Mouse (Mus musculus) heart, adult 2 months (tissue): ENCODE measurements around the gene Slc25a26. TPM values are rescaled to one million over a fixed set of nuclear protein-coding genes. Genes with fewer than 3 reads are reported as not detected.
A peak's percentile ranks its signal among the peaks of the same experiment; 100 is the strongest.

ENCODE experiments used
- DNase-seq, 2 experiments: peaks; one replicate each; pipeline ENCODE4 v3.0.0; 2021
- H3K27ac ChIP-seq: fragments of 200-600 bp; 2 replicates; pipeline ENCODE4 v1.8.1; 2022
- H3K27me3 ChIP-seq: fragments of 200-500 bp; 2 replicates; pipeline ENCODE4 v1.6.1; 2012; ENCODE audit warnings: mild to moderate bottlenecking, low read length, inconsistent platforms, mixed read lengths; ENCODE audit not compliant: control insufficient read depth, insufficient read depth
- H3K36me3 ChIP-seq: fragments of 200-500 bp; 2 replicates; pipeline ENCODE4 v1.6.1; 2012; ENCODE audit warnings: low read length, inconsistent platforms; ENCODE audit not compliant: control insufficient read depth, insufficient read depth
- H3K4me1 ChIP-seq: fragments of 200-500 bp; 2 replicates; pipeline ENCODE4 v1.6.1; 2011; ENCODE audit warnings: low read length; ENCODE audit not compliant: control insufficient read depth, insufficient read depth
- H3K4me3 ChIP-seq: fragments of 200-600 bp; 2 replicates; pipeline ENCODE4 v1.8.1; 2022
- H3K79me2 ChIP-seq: fragments of 200-500 bp; replicated peaks from 2 replicates; pipeline ENCODE4 v1.6.1; 2012; ENCODE audit warnings: mild to moderate bottlenecking, inconsistent platforms, low read length, moderate library complexity, mixed read lengths; ENCODE audit not compliant: control insufficient read depth, insufficient read depth
- H3K9ac ChIP-seq: fragments of 200-500 bp; 2 replicates; pipeline ENCODE4 v1.6.1; 2012; ENCODE audit warnings: low read depth, mild to moderate bottlenecking, control low read depth, inconsistent platforms, low read length, mixed read lengths
- CTCF ChIP-seq: fragments of 200-600 bp; IDR thresholded peaks from 2 replicates; pipeline ENCODE4 v1.8.1; 2022; ENCODE audit warnings: antibody characterized with exemption, mild to moderate bottlenecking, moderate library complexity
- EP300 ChIP-seq: fragments of 200-500 bp; IDR thresholded peaks from 2 replicates; pipeline ENCODE4 v1.6.1; 2011; ENCODE audit warnings: low read depth, low read length, control low read depth; ENCODE audit not compliant: insufficient read depth
- POLR2A ChIP-seq: fragments of 200-500 bp; IDR thresholded peaks from 2 replicates; pipeline ENCODE4 v1.6.1; 2011; ENCODE audit warnings: mild to moderate bottlenecking, low read depth, low read length, control low read depth; ENCODE audit not compliant: insufficient read depth
- WGBS: fragments of 180-500 bp; shearing (Covaris S2); methylation state at CpG from one replicate; pipeline ENCODE4 v1.1.7; 2018; 5-methylcytosine and 5-hydroxymethylcytosine counted together
- intact Hi-C: fragments of 180-260 bp; cut with DNase I; formaldehyde crosslinking; loops from one replicate; pipeline ENCODE4 v1.15.1; 2025
- polyA plus RNA-seq: library from polyadenylated mRNA; depleted of rRNA; stranded (reverse); fragments of >200 nt; gene quantifications from 2 replicates; pipeline ENCODE4 v1.2.3, GENCODE M21; 2012
- total RNA-seq, 2 experiments: library from RNA; stranded (reverse); gene quantifications; 2 replicates each; pipeline ENCODE4 v1.2.3; 2021

The Slc25a26 gene
- total and polyA plus RNA-seq, 3 experiments: 18.0 to 19.2 (median 18.7) TPM

DNA sequence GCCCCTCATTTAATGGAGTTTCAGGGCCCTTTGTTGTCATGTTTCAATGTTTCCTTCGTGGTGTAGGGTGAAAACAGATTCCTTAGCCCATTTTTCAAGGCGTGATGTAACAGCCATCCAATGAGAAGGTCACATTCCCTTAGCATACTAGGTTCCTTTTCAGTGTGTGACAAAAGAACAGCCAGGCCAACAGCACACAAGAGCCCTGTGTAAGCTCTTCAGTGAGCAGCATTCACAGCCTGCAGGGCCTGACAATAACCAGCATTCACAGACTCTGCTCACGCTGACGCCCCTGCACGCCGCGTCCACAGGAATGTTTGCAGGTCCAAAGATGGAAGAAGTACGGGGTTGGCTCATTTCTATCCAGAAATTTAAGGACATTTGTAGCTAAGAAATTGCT lies 77.9 kb downstream of the Slc25a26 start:
- no peak for TF ChIP-seq EP300
- TF ChIP-seq POLR2A: no peak
- no peak for TF ChIP-seq CTCF
- Histone ChIP-seq H3K4me1 (no peaks in the 10 kb centered on the region), H3K27me3 (no peaks in the 10 kb centered on the region), H3K36me3 (no peaks in the 10 kb centered on the region), H3K79me2 (no peaks in the 10 kb centered on the region), H3K27ac (no peak overlapping the region), H3K4me3 (no peak overlapping the region), H3K9ac (no peak overlapping the region)
- DNase-seq: no peak
- WGBS: 91% methylated on average over 8 of the region's 8 CpGs
- intact Hi-C loops: no loop called here

DNA sequence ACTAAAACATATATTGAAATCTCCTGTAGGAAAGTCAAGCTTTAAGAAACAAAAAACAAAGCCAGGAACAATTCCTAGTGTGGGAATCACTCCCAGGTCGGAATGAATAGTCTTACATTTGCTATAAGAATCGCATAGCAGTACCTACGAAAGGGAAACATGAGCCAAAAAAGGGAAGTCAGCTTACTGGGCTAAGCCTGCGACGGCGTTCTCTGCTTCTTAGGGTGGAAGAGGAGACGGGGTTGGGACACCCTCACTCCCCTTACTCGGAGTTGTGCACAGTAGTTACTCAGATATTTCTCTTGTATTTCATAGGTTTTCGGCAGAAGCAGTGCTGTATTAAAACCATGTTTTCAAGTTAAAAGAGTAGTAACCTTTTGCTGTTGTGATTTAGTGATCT lies 81.9 kb downstream of the Slc25a26 start:
- H3K79me2 ChIP-seq: no peaks in the 10 kb centered on the region
- 86% methylated on average over 9 of the region's 9 CpGs for WGBS
- intact Hi-C loops: no loop called here
- H3K27ac ChIP-seq: no peak overlapping the region
- H3K27me3 ChIP-seq: no peaks in the 10 kb centered on the region
- no peaks in the 10 kb centered on the region for H3K36me3 ChIP-seq
- no peak for DNase-seq
- TF ChIP-seq CTCF (no peak), POLR2A (no peak), EP300 (no peak)
- no peak overlapping the region for H3K9ac ChIP-seq
- no peak overlapping the region for H3K4me3 ChIP-seq
- H3K4me1 ChIP-seq: no peaks in the 10 kb centered on the region

DNA sequence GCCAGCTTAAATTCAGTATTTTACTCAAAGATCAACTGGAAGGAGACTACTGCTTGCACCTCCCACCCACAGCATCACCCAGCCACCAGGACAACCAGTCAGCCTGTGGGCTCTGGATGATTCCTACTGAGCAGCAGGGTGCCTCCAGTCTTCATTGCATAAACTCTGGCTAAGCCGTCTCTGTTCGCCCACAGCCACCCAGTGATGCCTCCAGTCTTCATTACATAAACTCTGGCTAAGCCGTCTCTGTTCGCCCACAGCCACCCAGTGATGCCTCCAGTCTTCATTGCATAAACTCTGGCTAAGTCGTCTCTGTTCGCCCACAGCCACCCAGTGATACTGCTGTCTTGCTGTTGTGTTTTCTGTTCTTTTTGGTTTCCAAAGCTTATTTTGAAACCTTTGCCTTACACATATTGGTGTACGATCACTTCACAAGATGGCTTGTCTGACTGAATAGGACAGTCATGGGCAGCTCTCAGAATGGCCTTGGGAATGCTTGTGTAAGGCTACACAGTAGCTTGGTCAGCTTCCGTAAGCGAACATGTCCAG lies 84.1 kb downstream of the Slc25a26 start:
- Histone ChIP-seq H3K4me3 (no peak overlapping the region), H3K27me3 (no peaks in the 10 kb centered on the region), H3K9ac (no peak overlapping the region), H3K4me1 (no peaks in the 10 kb centered on the region), H3K27ac (no peak overlapping the region), H3K36me3 (no peaks in the 10 kb centered on the region), H3K79me2 (no peaks in the 10 kb centered on the region)
- DNase-seq: no peak
- intact Hi-C loops: no loop called here
- TF ChIP-seq EP300: no peak
- TF ChIP-seq POLR2A: no peak
- WGBS: 93% methylated on average over 9 of the region's 9 CpGs

DNA sequence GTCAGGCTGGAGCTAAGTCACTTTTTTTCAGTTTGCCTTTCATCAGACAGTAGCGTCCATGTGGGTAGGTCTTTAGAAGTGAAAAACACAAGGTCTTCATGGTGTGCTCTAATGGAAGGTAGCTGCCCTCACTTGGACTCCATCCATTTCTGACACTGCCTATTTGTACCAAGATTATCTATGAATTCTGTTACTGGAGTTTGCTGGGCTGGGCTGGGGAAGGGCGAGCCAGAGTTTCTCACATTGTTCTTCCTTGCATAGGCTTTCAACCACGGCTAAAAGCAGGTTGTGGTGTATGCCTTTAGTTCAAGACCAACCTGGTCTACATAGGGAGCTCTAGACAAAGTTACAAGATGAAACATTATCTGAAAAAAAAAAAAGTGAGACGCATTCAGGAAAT lies 84.8 kb downstream of the Slc25a26 start:
- 74% methylated on average over 4 of the region's 4 CpGs for WGBS
- H3K79me2 ChIP-seq: no peaks in the 10 kb centered on the region
- no peak overlapping the region for H3K9ac ChIP-seq
- intact Hi-C loops: no loop called here
- no peaks in the 10 kb centered on the region for H3K4me1 ChIP-seq
- TF ChIP-seq POLR2A (no peak), CTCF (no peak), EP300 (no peak)
- no peak overlapping the region for H3K27ac ChIP-seq
- no peak overlapping the region for H3K4me3 ChIP-seq
- no peaks in the 10 kb centered on the region for H3K36me3 ChIP-seq
- no peak for DNase-seq
- H3K27me3 ChIP-seq: no peaks in the 10 kb centered on the region

DNA sequence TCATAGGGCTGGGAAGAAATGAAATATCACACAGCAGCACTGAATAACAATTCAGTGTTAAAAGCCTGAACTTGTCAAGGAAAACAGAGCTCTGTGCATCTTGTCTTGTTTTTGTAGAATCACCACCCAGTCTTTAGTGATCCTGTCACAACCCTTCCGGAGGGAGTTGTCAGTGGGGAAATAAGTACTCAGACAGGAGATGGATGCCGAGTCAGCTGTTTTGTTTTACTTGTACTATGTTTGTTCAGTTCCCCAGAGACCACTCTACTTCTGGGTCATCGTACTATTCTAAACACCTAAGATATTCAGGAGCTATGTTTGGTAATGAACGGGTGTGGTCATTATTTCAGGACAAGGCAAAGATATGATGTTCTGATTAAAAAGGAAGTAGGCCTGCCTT lies 88.2 kb downstream of the Slc25a26 start:
- WGBS: 56% methylated on average over 4 of the region's 4 CpGs
- Histone ChIP-seq H3K4me1 (peaks cover 7% of the 10 kb centered on the region), H3K79me2 (no peaks in the 10 kb centered on the region), H3K27me3 (no peaks in the 10 kb centered on the region), H3K4me3 (no peak overlapping the region), H3K36me3 (peaks cover 3% of the 10 kb centered on the region), H3K27ac (no peak overlapping the region), H3K9ac (no peak overlapping the region)
- DNase-seq: no peak
- intact Hi-C loops: no loop called here
- TF ChIP-seq EP300: no peak
- no peak for TF ChIP-seq CTCF
- TF ChIP-seq POLR2A: no peak

DNA sequence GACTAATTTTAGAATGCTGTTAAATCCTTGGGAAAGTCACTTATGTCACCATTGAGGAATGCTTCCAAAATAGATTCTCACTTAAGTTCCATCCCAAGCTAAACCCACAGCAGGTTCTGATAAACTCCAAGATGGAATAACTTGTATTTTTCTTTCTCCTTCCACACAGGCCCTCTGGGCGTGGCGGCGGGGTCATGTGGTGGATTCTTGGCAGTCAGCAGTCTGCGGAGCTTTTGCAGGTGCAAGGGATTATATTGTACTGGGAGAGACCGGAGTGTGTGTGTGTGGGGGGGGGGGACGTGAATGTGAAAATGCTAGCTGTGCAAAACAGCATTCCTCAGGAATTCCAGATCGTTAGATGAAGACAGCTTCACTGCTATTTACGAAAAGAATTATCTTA lies 92.1 kb downstream of the Slc25a26 start:
- DNase-seq: peak; percentile 56 to 58

DNA sequence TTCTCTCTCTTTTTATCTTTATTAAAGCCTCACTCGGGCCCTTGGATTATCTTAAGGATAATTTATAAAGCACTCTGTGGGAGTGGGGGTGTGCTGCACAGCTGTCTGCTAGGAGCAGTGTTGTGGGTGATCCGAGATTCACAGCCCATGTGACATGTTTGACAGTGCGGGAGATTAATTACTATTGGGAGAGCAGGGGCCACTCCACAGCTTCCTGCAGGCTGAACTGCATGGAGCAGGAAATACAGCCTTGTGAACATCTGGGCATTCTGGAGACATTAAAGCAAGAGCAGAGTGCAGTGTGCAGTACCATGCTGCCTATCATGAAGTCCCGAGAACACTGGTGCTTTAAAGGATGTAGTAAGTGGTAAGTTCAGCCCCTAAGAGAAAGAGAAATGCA lies 92.6 kb downstream of the Slc25a26 start:
- no peaks in the 10 kb centered on the region for H3K79me2 ChIP-seq
- TF ChIP-seq EP300 (no peak), POLR2A (no peak)
- peak overlapping the region; percentile 31 for H3K9ac ChIP-seq
- H3K27me3 ChIP-seq: no peaks in the 10 kb centered on the region
- H3K36me3 ChIP-seq: peaks cover 3% of the 10 kb centered on the region
- WGBS: 8% methylated on average over 4 of the region's 4 CpGs
- peak overlapping the region; percentile 55 for H3K27ac ChIP-seq
- H3K4me3 ChIP-seq: peak overlapping the region; percentile 33
- no peak for DNase-seq
- intact Hi-C loops: no loop called here
- peaks cover 7% of the 10 kb centered on the region for H3K4me1 ChIP-seq

More for the DNA sequence above, 92.1 kb downstream of the Slc25a26 start:
- Histone ChIP-seq H3K4me1 (peaks cover 7% of the 10 kb centered on the region), H3K36me3 (peaks cover 3% of the 10 kb centered on the region), H3K27me3 (no peaks in the 10 kb centered on the region), H3K9ac (no peak overlapping the region), H3K27ac (peak overlapping the region; percentile 55), H3K79me2 (no peaks in the 10 kb centered on the region), H3K4me3 (peak overlapping the region; percentile 33)
- TF ChIP-seq CTCF (no peak), POLR2A (no peak), EP300 (no peak)
- WGBS: 5% methylated on average over 8 of the region's 8 CpGs
- intact Hi-C loops: no loop called here
